Mouse (Mus musculus): ENCODE results near the gene B3galt4.

Gene B3galt4

DNA sequence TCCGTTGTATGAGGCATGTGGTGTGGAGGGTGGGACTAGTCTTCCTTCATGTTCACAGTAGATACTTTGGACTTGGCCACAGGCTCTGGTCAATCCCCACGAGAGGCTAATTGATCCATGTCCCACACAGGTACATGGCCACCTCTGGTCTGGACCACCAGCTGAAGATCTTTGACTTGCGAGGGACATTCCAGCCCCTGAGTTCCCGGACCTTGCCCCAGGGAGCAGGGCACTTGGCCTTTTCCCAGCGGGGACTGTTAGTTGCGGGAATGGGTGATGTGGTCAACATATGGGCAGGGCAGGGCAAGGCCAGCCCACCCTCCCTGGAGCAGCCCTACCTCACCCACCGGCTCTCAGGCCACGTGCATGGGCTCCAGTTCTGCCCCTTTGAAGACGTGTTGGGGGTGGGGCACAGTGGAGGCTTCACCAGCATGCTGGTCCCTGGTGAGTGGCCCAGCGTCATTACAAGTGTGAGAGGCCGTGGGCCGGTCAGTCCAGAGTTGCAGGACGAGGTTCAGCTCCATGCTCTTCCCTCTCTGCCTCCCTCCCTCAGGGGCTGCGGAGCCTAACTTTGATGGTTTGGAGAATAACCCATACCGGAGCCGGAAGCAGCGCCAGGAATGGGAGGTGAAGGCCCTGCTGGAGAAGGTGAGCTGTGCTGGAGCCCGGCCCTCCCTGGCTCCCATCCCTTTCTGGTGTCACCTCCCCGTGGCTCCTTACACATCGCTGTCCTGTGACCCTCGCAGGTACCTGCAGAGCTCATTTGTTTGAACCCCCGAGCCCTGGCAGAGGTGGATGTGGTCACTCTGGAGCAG is 3.0 kb downstream of the B3galt4 start:
- in situ Hi-C loops (cut with MboI, MseI) = no loop called here

GRCm38 (mm10) chr17:33947430-33948089 is 3.7 kb downstream of the B3galt4 start:
- in situ Hi-C loops (cut with MboI, MseI) = no loop called here

GRCm38 (mm10) chr17:33943454-33943853 is 7.8 kb downstream of the B3galt4 start:
- in situ Hi-C loops (cut with MboI, MseI) = no loop called here

DNA sequence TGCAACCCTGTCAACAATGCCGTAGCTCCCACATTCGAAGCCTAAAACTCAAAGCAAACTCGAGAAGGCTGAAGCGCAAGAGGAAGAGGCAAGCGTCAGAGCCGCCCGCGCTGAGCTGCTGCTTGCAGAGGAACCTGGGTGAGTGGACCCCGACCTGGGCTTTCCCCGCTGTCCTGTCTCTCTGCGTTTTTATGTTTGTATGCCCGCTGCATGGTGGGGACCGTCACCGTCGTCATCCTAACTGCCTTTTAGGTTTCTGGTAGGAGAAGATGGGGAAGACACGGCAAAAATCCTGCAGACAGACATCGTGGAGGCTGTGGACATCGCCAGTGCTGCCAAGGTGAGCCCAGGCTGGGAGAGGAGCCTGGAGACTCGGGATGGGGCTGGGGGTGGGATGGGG is 9.9 kb downstream of the B3galt4 start:
- in situ Hi-C loops (cut with MboI, MseI) = no loop called here

GRCm38 (mm10) chr17:33940981-33941380 is 10.3 kb downstream of the B3galt4 start:
- in situ Hi-C loops (cut with MboI, MseI) = no loop called here

GRCm38 (mm10) chr17:33940206-33940805 is 11.0 kb downstream of the B3galt4 start, which contains the start of the genes Pfdn6 and Wdr46:
Pfdn6 (minus strand) TSS chr17:33940343.
Wdr46 (plus strand) TSS chr17:33940660.
- in situ Hi-C loops (cut with MboI, MseI) = no loop called here

DNA sequence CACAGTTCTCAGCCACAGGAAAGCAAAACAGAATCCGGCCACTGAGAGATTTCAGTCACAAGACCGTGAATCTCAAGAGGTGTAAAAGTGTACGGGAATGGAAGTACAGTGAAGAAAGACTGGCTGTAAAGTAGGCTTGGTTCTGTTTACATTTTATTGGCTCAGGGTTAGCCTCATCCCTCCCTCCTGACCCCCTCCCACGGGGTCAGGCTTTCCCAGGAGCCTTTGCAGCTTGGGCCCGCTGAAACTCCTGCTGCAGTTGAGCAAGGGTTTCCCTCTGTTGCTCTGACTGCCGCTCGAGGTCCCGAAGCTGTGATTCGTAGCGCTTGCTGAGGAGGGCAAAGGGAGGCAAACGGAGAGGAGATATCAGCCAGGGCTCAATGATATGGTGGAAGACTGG is 12.5 kb downstream of the B3galt4 start:
- in situ Hi-C loops (cut with MboI, MseI) = loop anchor here (10.0 kb wide), 1 partner anchor 966 kb away; no protein-coding TSS in a partner anchor

DNA sequence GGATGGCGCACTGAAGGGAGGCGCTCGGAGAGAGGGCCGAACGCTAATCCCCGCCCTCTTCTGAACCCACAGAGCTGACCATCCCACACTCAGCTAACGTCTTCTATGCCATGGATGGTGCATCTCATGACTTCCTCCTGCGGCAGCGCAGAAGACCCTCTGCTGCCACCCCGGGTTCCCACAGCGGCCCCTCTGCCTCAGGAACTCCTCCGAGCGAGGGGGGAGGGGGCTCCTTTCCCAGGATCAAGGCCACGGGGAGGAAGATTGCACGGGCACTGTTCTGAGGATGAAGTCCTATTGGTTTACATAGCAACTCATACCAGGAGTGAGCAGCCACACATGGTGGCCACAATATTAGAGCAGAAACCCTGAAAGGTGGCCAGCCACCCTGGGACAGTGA is 14.3 kb downstream of the B3galt4 start:
- in situ Hi-C loops (cut with MboI, MseI) = loop anchor here (10.0 kb wide), 1 partner anchor 968 kb away; no protein-coding TSS in a partner anchor

GRCm38 (mm10) chr17:33935422-33936055 is 15.7 kb downstream of the B3galt4 start:
- in situ Hi-C loops (cut with MboI, MseI) = loop anchor here (10.0 kb wide), 1 partner anchor 969 kb away; no protein-coding TSS in a partner anchor

DNA sequence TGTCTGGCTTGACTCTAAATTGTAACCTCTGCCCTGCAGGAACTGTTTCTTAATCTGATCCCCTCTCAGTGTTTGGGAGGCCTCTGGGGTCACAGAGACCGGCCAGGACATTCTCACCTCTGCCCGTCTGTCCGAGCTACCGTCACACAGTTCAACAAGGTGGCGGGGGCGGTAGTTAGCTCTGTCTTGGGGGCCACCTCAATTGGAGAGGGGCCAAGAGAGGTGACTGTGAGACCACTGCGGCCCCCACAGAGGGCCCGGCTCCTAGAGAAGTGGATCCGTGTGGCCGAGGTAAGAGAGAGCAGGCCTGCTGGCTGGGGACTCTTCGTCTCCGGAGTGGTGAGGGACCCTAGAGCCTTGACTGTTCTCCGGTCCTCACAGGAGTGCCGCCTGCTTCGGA is 18.3 kb downstream of the B3galt4 start:
- in situ Hi-C loops (cut with MboI, MseI) = loop anchor here (5.0 to 10.0 kb wide), 2 partner anchors 41 to 972 kb away; partner anchors contain the start of gene Kifc1

- in situ Hi-C loops (cut with MboI, MseI) = loop anchor here (5.0 to 10.0 kb wide), 2 partner anchors 40 to 972 kb away; partner anchors contain the start of gene Kifc1
Observed at GRCm38 (mm10) chr17:33932448-33932847, 18.8 kb downstream of the B3galt4 start.

DNA sequence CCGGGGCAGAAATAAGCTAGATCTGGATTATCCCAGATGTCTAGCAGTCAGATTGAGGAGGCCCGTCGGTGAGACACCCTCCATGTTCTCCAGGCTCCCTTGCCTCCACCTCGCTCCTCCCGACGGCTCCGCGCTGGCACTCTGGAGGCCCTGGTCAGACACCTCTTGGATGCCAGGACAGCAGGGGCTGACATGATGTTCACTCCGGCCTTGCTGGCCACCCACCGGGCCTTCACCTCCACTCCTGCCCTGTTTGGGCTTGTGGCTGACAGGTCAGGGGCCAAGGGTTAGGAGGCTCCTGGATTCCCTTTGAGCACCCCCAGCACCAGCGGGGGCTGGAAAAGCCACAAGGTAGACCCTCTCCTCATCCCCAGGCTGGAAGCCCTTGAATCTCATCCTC is 19.3 kb downstream of the B3galt4 start:
- in situ Hi-C loops (cut with MboI, MseI) = loop anchor here (5.0 to 10.0 kb wide), 2 partner anchors 40 to 973 kb away; partner anchors contain the start of gene Kifc1

- in situ Hi-C loops (cut with MboI, MseI) = loop anchor here (5.0 to 10.0 kb wide), 2 partner anchors 39 to 973 kb away; partner anchors contain the start of gene Kifc1
Observed at GRCm38 (mm10) chr17:33931159-33931866, 20.0 kb downstream of the B3galt4 start.

DNA sequence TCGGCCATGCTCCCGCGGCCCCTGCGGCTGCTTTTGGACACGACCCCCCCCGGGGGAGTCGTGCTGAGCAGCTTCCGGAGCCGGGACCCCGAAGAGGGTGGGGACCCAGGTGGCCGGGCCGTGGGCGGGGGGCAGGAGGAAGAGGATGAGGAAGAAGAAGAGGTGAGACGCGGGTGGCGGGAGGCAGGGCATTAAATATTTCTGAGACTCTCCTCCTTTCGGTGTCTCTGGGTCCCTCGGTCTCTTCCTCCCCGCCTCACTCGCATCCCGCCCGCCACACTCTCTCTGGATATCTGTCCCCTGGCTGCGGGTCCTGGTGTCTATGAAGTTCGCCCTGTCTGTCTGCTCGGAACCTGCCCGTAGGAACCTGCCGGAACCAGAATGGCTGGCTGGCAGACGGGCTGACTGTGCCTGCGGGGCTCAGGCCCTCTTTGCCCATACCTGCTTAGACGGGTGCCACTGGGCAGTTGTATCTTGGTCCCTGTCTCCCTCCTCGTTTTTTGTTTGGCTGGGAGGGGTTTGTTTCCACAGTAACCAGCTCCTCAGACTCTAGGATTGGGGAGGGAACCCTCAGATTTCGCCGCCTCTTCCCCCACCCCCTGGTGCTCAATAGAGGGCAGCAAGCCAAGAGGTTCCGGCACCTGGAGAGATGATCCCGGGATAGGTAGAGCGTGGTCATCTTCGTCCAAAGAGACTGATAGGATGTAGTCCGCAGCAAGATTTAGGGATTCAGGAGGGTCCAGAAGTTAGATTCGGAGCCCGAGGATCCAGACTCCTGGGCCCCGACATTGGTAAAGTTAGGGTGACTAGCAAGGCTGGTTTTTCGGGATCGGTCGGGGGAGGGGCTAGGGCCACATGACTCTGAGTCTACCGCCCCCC is 20.8 kb downstream of the B3galt4 start:
- in situ Hi-C loops (cut with MboI, MseI) = loop anchor here (5.0 to 10.0 kb wide), 2 partner anchors 38 to 974 kb away; partner anchors contain the start of gene Kifc1

DNA sequence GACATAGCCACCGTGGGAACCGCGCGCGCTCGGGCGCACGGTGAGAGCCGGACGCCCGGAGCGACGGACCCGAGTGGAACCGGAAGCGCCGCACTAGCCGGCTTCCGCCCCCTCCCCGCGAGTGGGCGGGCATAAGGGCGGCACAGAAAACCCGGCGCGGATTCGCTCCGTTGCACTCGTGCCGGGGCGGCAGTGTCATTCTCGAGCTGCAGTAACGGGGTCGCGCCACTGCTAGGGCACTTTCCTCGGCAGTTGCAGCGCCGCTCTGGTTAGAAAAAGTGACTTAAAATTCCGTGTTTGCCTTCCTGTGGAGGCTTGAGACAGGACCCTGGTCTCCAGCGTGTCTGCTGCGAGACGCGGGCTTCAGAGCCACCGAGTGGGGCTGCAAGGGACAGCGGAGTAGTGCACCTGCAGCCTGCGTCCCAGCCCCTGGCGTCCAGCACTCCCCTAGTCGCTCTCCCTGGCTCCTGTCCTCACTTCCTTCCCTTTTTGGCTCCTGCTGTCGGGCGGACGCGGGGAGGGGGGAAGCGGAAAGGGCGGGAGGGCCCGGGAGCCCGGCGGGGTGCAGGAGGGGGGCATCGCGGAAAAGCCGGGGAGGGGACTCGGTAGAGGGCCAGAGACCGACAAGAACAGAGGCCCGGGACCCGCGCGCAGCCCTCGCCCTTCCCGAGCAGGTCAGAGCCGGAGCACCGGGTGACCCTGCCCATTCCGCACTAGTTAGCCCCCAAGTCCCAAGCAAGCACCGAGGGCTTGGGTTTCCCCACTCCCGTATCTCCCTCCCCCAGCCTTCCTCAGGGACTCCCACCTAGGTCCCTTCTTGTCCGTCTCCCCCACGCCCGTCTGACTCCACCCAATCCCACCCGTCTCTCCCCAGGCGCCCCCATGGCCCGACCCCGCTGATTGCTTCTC is 21.7 kb downstream of the B3galt4 start, which contains the start of gene Rgl2:
TSS of gene Rgl2 (plus strand) at position 173 of the 909 bp plus-strand sequence.
- in situ Hi-C loops (cut with MboI, MseI) = loop anchor here (5.0 to 10.0 kb wide), 2 partner anchors 37 to 975 kb away; partner anchors contain the start of gene Kifc1

DNA sequence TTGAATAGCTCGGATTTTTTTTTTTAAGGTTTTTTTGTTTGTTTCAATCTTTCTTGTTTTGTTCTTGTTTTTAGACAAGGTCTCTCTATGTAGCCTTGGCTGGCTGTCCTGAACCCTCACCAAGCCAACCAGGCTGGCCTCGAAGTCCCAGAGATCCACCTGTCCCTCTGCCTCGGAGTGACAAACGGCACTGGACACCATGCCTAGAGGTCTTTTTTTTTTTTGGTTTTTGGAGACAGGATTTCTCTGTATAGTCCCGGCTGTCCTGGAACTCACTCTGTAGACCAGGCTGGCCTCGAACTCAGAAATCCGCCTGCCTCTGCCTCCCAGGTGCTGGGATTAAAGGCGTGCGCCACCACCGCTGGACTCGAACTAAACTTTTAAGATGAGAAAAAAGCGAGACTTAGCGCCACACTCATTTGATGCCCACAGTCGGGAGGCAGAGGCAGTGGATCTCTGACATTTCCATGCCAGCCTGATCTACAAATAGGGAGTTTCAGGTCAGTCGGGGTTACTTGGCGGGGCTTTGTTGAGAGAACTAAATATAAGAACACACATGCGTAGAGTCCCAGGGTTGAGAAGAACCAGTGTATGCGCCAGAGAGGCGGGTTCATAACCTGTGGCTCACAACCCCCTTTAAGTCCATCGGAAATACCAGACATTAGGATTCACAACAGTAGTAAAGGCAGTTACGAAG is 22.9 kb downstream of the B3galt4 start:
- in situ Hi-C loops (cut with MboI, MseI) = no loop called here

DNA sequence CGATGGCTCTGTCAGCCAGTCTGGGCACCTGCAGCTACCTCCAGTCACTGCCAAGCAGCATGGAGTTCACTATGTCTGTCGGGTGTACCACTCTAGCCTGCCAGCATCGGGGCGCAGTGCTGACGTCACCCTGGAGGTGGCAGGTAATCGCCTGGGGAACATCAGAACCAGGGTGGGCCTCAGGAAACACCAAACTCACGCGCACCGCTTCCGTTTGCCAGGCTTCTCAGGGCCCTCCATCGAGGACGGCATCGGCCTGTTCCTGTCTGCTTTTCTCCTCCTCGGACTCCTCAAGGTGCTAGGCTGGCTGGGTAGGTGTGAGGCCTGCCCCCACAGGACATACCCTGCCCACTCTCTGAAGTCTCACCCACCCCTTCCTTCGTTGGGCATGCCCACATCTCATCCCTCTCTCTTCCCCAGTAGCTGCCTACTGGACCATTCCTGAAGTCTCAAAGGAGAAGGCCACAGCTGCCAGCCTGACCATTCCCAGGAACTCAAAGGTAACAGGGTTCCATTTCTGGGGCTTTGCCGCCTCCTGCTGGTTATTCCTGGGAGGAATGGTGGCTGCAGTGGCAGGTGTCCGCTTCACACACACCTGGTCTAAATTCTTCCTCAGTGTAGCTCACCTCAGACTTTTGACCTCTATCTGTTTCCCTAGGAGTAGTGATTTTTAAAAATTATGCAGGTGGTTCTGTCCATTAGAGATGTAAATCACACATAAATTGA is 24.9 kb downstream of the B3galt4 start:
- in situ Hi-C loops (cut with MboI, MseI) = no loop called here
